Mouse (Mus musculus): ENCODE measurements around the gene Chga.

DNA sequence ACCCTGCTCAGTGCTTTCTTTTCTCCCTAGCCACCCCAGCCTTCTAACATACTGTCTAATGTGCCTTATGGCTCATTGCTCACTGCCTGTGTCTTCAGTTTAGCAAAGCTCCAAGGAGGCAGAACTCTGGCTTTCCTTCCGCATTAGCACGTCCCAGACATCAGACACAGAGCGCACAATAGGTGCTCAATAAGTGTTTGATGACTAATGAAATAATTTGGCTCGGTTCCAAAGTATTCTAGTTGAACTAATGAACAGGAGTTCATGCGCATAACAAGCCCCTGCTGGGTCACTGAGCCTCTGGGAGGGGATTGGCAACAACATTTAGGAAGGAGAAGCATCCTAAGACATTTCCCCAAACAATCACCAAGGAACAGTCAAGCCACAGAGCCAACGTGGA lies 2.8 kb upstream of the Chga start:
- TF ChIP-seq CTCF (IDR thresholded peaks at IDR 0.05; ENCODE audit: borderline replicate concordance, extremely low read depth, insufficient read depth, insufficient read length) = no peak
- no peak for TF ChIP-seq POLR2A (IDR thresholded peaks at IDR 0.05; ENCODE audit: borderline replicate concordance, extremely low read depth, insufficient read depth, insufficient read length, poor library complexity, severe bottlenecking)
